Mouse (Mus musculus) myocyte (in vitro differentiated cells): Measurements from ENCODE around the gene Ift88.

Experiments used
- CEBPB ChIP-seq: IDR thresholded peaks from 2 replicates; pipeline ENCODE4 v1.6.1; 2011; ENCODE audit warnings: mild to moderate bottlenecking, moderate library complexity; ENCODE audit not compliant: poor library complexity, insufficient read depth, severe bottlenecking
- E2F4 ChIP-seq: IDR thresholded peaks from one replicate; pipeline ENCODE4 v1.6.1; 2011; ENCODE audit warnings: mild to moderate bottlenecking, control low read depth, moderate library complexity; ENCODE audit not compliant: insufficient read depth
- MAX ChIP-seq: IDR thresholded peaks from one replicate; pipeline ENCODE4 v1.6.1; 2011; ENCODE audit warnings: low read depth, mild to moderate bottlenecking, control low read depth
- MYOG ChIP-seq, 3 experiments: IDR thresholded peaks; one replicate each; pipeline ENCODE4 v1.6.1; 2011; ENCODE audit warnings: control low read depth in 2 of 3, low read depth in 2 of 3, mild to moderate bottlenecking in 2 of 3; ENCODE audit not compliant: insufficient read length in 2 of 3, control insufficient read depth in 1 of 3, insufficient read depth in 1 of 3
- POLR2A ChIP-seq: IDR thresholded peaks from one replicate; pipeline ENCODE4 v1.6.1; 2011; ENCODE audit warnings: low read depth, mild to moderate bottlenecking, control low read depth, moderate library complexity; ENCODE audit not compliant: insufficient read length
- POLR2AphosphoS2 ChIP-seq: IDR thresholded peaks from one replicate; pipeline ENCODE4 v1.6.1; 2011; ENCODE audit warnings: low read depth, control low read depth; ENCODE audit not compliant: insufficient read length
- SRF ChIP-seq: IDR thresholded peaks from one replicate; pipeline ENCODE4 v1.6.1; 2011; ENCODE audit warnings: low read depth; ENCODE audit not compliant: control insufficient read depth, insufficient read length
- TCF12 ChIP-seq: IDR thresholded peaks from one replicate; pipeline ENCODE4 v1.6.1; 2011; ENCODE audit warnings: mild to moderate bottlenecking, control low read depth; ENCODE audit not compliant: poor library complexity, insufficient read depth, severe bottlenecking
- USF1 ChIP-seq: IDR thresholded peaks from one replicate; pipeline ENCODE4 v1.6.1; 2011; ENCODE audit warnings: low read depth, mild to moderate bottlenecking, control low read depth, moderate library complexity

GRCm38 (mm10) chr14:57503729-57504128 lies 79.9 kb downstream of the Ift88 start:
- TF ChIP-seq E2F4 (no peak), POLR2A (no peak), MYOG (IDR thresholded peaks at IDR 0.05; ENCODE audit: control insufficient read depth in 1 of 3, insufficient read depth in 1 of 3, insufficient read length in 2 of 3, low read depth in 2 of 3) (no peak), TCF12 (no peak), MAX (no peak), USF1 (no peak), POLR2AphosphoS2 (no peak), CEBPB (no peak), SRF (no peak)
